Mouse (Mus musculus) stomach, embryonic 16.5 days (tissue): ENCODE results near the gene Slc9a3. TPM values are rescaled to one million over a fixed set of nuclear protein-coding genes. Genes with fewer than 3 reads are reported as not detected.

Experiments
- ATAC-seq: fragments of 200-750 bp; cut with Nextera tagmentation; 2 replicates; pipeline ENCODE4 v1.8.0; 2017; ENCODE audit warnings: moderate number of reproducible peaks, moderate TSS enrichment; ENCODE audit not compliant: insufficient read depth, low FRiP score
- H3K27ac ChIP-seq: fragments of 300-500 bp; sonication (generic); 2 replicates; pipeline ENCODE4 v1.5.1; 2014; ENCODE audit warnings: low read length
- H3K27me3 ChIP-seq: fragments of 300-500 bp; sonication (generic); 2 replicates; pipeline ENCODE4 v1.6.1; 2014; ENCODE audit warnings: low read length, control low read depth, mixed read lengths; ENCODE audit not compliant: control insufficient read depth, insufficient read depth
- H3K36me3 ChIP-seq: fragments of 300-500 bp; sonication (generic); 2 replicates; pipeline ENCODE4 v1.6.1; 2014; ENCODE audit warnings: low read length; ENCODE audit not compliant: control insufficient read depth, insufficient read depth
- H3K4me1 ChIP-seq: fragments of 300-500 bp; sonication (generic); 2 replicates; pipeline ENCODE4 v1.6.1; 2014; ENCODE audit warnings: low read length, control low read depth, mixed read lengths; ENCODE audit not compliant: control insufficient read depth, insufficient read depth
- H3K4me2 ChIP-seq: fragments of 300-500 bp; sonication (generic); 2 replicates; pipeline ENCODE4 v1.6.1; 2014; ENCODE audit warnings: low read depth, low read length, mixed read lengths
- H3K4me3 ChIP-seq: fragments of 300-500 bp; sonication (generic); replicated peaks from 2 replicates; pipeline ENCODE4 v1.5.1; 2014; ENCODE audit warnings: mild to moderate bottlenecking, low read length
- H3K9ac ChIP-seq: fragments of 300-500 bp; sonication (generic); 2 replicates; pipeline ENCODE4 v1.6.1; 2014; ENCODE audit warnings: low read length
- H3K9me3 ChIP-seq: fragments of 300-500 bp; sonication (generic); replicated peaks from 2 replicates; pipeline ENCODE4 v1.6.1; 2016; ENCODE audit warnings: low read length, control low read depth; ENCODE audit not compliant: control insufficient read depth
- whole genome bisulfite sequencing: fragments of 180-500 bp; shearing (Covaris S2); extraction: QIAGEN DNeasy Blood & Tissue Kit; methylation state at CpG from one replicate; pipeline ENCODE4 v1.1.7; 2014; 5-methylcytosine and 5-hydroxymethylcytosine counted together
- polyA plus RNA-seq: library from polyadenylated mRNA; unstranded; fragments of >200 nt; fragmentation: Nextera tagmentation; extraction: Ambion mirVana; gene quantifications from 2 replicates; pipeline ENCODE4 v1.2.1, GENCODE M21; 2015

The Slc9a3 gene
- polyA plus RNA-seq: 0.90 TPM in 2 replicates

DNA sequence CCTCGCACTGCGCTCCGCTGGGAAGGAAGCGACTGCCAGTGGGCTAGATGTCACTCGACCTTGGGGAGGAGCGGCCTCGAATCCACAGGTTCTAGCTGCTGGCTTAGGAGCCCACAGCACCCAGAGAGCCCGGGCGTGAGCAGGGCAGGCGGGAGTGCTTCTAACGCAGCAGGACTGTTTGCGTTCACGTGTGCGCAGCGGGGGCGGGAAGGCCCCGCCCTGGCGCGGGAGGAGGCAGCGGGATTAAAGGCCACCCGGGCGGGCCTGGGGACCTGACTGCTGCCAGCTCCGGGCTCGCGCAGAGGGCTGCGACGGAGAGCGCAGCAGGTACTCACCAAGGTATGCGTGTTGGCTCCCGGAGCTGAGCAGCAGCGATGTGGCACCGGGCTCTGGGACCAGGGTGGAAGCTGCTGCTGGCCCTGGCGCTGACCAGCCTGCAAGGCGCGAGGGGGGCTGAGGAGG is at the start of gene Slc9a3:
Gene Slc9a3, plus strand, starts transcription at position 317 of the 462 bp plus-strand sequence.
- Histone ChIP-seq H3K4me2 (peak within 1 kb of the TSS; percentile 56), H3K9ac (no peak within 1 kb of the TSS), H3K27ac (no peak within 1 kb of the TSS), H3K27me3 (peaks cover 34% of the 10 kb centered on the region), H3K36me3 (no peaks in the 10 kb centered on the region), H3K4me3 (peak within 1 kb of the TSS; percentile 41), H3K4me1 (peaks cover 3% of the 10 kb centered on the region; the same call in 1 of the 2 replicates), H3K9me3 (no peaks in the 10 kb centered on the region)
- WGBS: under 1% methylated on average over 35 of the region's 35 CpGs
- ATAC-seq: no peak

DNA sequence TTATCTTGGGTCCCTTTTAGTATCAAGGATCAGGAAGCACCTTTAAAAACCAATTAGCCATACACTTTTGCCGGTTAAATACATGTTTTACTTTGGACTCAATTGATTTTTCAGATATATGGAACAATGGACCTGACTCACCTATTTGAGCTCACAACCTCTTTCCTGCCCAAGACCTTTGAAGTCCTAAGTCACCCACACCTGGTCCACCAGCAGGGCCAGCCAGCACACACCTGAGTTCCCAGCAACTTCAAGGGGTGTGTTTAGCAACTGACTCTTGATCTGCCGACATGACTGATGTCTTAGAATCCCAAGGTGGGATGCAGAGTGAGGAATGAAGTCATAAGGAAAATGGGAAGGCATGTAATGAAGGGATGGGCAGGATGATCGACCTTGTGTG is 49.5 kb upstream of the Slc9a3 start:
- peak; percentile 56; the same call in 1 of the 2 replicates for ATAC-seq
- H3K4me3 ChIP-seq: no peak overlapping the region
- no peak overlapping the region for H3K9ac ChIP-seq
- no peak overlapping the region for H3K4me2 ChIP-seq
- no peaks in the 10 kb centered on the region for H3K4me1 ChIP-seq
- H3K36me3 ChIP-seq: no peaks in the 10 kb centered on the region
- H3K27ac ChIP-seq: no peak overlapping the region
- H3K9me3 ChIP-seq: no peaks in the 10 kb centered on the region
- H3K27me3 ChIP-seq: no peaks in the 10 kb centered on the region
- 64% methylated on average over 3 of the region's 3 CpGs for WGBS

DNA sequence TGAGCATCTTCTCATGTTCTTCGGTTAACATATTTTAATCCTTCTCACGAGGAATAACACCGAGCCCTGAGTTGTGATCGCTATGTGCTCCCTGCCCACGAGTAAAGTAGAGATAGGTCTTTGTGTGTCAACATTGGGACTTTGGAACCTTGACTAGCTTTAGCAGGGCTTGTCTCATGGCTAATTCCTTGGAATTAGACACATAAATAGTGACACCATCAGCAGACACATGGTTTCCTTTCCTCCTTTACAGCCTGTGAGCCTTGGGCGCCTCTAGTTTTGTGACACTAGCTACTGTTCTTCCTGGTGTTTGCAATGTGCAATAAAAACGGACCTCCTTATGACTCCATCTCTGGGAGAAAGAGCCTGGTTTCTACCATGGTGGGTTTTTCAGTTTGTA is 47.9 kb upstream of the Slc9a3 start:
- no peak for ATAC-seq
- Histone ChIP-seq H3K27me3 (no peaks in the 10 kb centered on the region), H3K4me3 (no peak overlapping the region), H3K36me3 (no peaks in the 10 kb centered on the region), H3K9me3 (no peaks in the 10 kb centered on the region), H3K4me2 (no peak overlapping the region), H3K4me1 (no peaks in the 10 kb centered on the region), H3K9ac (no peak overlapping the region), H3K27ac (no peak overlapping the region)
- 86% methylated on average over 7 of the region's 7 CpGs for WGBS

DNA sequence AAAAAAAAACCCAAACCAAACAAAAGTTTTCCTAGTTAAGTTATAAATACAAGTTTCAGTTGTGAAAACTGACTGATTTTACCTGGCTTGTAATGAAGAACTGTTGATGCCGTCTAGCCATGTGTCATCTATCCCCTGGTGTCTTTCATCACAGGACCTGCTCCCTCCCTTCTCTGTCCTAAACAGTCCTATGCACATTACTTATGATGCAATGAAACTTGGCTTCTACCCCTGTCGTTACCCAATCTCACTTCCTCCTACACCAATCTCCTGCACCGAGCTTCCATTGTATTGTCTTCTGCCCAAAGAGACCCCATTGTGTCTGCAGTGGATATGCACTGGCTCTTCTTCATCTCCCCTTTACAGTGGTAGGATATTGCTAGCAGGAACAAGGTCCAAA is 31.0 kb upstream of the Slc9a3 start:
- H3K27ac ChIP-seq: no peak overlapping the region
- no peak for ATAC-seq
- H3K4me1 ChIP-seq: no peaks in the 10 kb centered on the region
- no peaks in the 10 kb centered on the region for H3K9me3 ChIP-seq
- H3K9ac ChIP-seq: no peak overlapping the region
- H3K27me3 ChIP-seq: no peaks in the 10 kb centered on the region
- no peaks in the 10 kb centered on the region for H3K36me3 ChIP-seq
- WGBS: 65% methylated on average over 3 of the region's 3 CpGs
- H3K4me2 ChIP-seq: no peak overlapping the region
- no peak overlapping the region for H3K4me3 ChIP-seq

DNA sequence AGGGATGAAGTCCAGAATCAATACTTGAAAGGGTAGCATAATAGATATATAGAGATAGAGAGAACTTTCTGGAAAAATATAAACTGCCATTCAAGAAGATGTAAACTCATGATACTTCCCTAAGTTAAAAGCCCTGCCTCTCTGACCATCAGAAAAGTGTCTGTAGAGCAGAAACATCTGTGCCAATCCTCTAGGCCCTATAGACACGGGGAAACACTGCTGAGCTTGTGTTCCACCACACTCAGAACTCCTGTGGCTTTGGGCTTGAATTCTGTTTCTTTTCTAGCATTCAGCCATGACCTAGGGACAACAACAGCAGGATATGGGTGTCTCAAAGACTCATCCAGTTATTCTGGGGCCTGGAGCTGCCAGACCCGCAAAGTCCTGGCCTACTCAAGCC is 25.3 kb upstream of the Slc9a3 start:
- Histone ChIP-seq H3K27ac (no peak overlapping the region), H3K36me3 (no peaks in the 10 kb centered on the region), H3K4me3 (no peak overlapping the region), H3K4me1 (no peaks in the 10 kb centered on the region), H3K27me3 (no peaks in the 10 kb centered on the region), H3K9me3 (no peaks in the 10 kb centered on the region), H3K9ac (no peak overlapping the region), H3K4me2 (no peak overlapping the region)
- no peak for ATAC-seq
- 56% methylated on average over 2 of the region's 2 CpGs for WGBS

DNA sequence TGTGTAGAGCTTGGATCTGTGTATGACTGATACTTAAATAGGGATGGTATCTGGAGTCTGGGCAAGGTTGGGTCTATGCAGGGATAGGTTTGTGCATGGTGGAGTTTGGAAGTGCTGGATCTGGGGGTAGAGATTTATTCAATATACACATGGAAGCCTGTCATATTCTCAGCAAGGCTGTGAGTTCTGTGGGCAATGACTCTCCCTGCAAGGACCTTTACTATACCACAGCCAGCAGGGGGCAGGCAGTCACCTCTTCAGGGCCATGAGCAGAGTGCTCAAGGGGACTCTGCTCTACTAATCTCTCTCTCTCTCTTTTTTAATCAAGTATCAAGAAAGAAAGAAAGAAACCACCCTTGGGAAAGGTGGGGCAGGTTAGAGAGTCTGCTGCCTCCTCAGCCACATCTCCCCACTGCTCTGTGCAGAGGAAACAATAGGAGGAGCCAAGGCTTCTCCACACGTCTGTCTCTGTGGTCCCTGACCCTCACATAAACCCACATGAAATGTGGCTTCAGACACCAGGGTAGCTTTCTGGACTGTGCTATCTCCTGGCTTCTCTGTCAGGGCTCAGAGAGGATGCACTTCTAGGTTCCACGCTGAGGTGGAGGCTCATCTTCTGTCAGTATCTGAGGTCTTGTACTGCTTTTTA is 24.4 kb upstream of the Slc9a3 start:
- ATAC-seq: peak; percentile 68; the same call in 1 of the 2 replicates
- Histone ChIP-seq H3K9me3 (no peaks in the 10 kb centered on the region), H3K9ac (no peak overlapping the region), H3K4me3 (no peak overlapping the region), H3K27ac (no peak overlapping the region), H3K36me3 (no peaks in the 10 kb centered on the region), H3K4me2 (no peak overlapping the region), H3K4me1 (no peaks in the 10 kb centered on the region), H3K27me3 (no peaks in the 10 kb centered on the region)
- WGBS: 32% methylated on average over 2 of the region's 2 CpGs

DNA sequence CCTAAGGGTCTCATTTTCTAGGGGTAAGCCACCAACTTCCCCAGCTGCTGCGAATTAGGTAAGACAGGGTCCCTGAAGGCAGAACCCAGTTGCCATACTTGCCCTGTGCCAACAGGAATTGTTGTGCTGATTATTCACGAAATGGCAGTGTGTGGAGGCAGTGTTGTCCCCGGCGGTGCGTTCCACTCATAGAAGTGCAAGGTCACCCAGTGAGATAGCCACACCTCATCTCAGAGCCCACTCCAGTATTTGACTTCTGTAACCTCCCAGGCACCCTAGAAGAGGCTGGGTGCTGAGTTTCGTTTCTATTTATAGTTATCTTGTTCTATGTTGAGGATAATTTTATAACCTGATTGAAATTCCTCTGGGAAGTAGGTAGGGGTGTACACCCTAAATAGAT is 22.3 kb upstream of the Slc9a3 start:
- Histone ChIP-seq H3K9me3 (no peaks in the 10 kb centered on the region), H3K4me1 (no peaks in the 10 kb centered on the region), H3K9ac (no peak overlapping the region), H3K36me3 (no peaks in the 10 kb centered on the region), H3K4me2 (no peak overlapping the region), H3K27me3 (no peaks in the 10 kb centered on the region), H3K27ac (no peak overlapping the region), H3K4me3 (no peak overlapping the region)
- WGBS: 69% methylated on average over 6 of the region's 6 CpGs
- no peak for ATAC-seq

DNA sequence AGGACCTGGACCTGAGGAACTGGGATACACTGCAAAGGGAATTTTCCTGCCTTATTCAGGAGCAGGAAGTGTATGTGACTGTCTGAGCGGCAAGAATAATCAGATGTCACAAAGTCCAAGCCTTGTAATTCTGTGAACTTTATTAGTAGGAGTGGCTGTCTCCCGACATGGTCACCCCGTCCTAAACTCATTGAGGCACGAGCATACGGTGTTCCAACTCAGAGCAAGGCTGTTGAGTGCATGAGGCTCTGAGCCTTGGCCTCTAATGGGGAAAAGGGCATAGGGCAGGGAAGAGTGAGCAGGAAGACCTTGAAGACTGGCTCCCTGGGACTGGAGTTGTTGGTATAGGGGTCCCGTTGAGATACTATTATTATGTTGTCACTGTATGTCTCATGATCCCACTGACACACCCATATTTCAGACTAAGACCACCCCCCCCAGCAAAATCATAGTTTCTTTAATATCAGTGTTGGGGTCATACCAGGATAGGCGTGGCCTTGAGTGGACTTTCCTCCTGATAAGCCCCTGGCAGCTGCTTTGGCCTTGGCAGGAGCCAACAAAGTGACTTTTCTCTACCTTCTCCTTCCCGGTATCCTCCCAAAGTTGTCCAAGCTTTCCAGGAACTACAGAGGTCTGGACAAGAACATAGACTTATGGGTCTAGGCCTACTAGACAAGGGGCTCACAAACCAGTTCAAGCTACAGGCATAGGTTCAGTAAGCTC is 19.0 kb upstream of the Slc9a3 start:
- no peaks in the 10 kb centered on the region for H3K27me3 ChIP-seq
- WGBS: 83% methylated on average over 8 of the region's 8 CpGs
- no peak overlapping the region for H3K4me3 ChIP-seq
- no peaks in the 10 kb centered on the region for H3K9me3 ChIP-seq
- H3K4me1 ChIP-seq: no peaks in the 10 kb centered on the region
- no peak overlapping the region for H3K27ac ChIP-seq
- ATAC-seq: peak; percentile 68; the same call in 1 of the 2 replicates
- H3K4me2 ChIP-seq: no peak overlapping the region
- H3K36me3 ChIP-seq: no peaks in the 10 kb centered on the region
- no peak overlapping the region for H3K9ac ChIP-seq

DNA sequence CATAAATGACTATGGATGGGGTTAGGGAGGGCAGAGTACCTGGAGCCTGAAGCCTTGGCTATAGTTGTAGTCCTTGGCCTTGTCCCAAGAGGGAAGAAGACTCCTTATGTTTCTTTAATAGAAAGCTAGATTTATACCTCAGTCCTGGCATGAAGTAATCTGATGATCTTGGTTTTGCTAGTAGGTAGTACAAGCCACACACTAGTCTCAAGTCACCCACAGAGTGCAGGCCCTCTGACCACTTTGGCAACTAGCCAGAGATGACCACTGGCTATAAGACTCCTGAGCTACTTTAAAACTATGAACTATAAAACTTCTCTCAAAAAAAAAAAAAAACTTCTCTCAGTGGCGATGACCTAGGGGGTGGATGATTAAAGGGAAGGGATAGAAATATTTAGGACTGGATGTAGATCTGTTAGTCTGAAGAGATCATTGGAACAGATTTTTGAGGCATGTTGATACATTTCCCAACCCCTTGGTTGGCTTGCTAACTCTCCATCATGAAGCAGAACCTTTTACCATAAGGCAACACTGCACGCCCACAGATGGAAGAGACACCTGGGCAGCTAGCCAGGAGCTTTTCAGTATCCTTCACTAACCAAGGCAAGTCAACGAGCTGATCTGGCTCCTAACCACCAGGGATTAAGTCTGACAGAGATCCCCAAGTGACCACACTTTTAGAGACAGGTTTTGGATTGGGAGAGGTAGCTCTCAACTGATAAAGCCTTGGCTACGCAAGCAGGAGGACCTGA is 18.2 kb upstream of the Slc9a3 start:
- WGBS: 79% methylated on average over 4 of the region's 4 CpGs
- ATAC-seq: no peak
- H3K27ac ChIP-seq: no peak overlapping the region
- H3K27me3 ChIP-seq: no peaks in the 10 kb centered on the region
- H3K4me3 ChIP-seq: no peak overlapping the region
- H3K4me1 ChIP-seq: no peaks in the 10 kb centered on the region
- no peak overlapping the region for H3K4me2 ChIP-seq
- H3K9me3 ChIP-seq: no peaks in the 10 kb centered on the region
- no peak overlapping the region for H3K9ac ChIP-seq
- no peaks in the 10 kb centered on the region for H3K36me3 ChIP-seq
